Mouse (Mus musculus): ENCODE data around the gene 1520401A03Rik.
A peak's percentile ranks its signal among the peaks of the same experiment; 100 is the strongest.

The 1520401A03Rik gene

DNA sequence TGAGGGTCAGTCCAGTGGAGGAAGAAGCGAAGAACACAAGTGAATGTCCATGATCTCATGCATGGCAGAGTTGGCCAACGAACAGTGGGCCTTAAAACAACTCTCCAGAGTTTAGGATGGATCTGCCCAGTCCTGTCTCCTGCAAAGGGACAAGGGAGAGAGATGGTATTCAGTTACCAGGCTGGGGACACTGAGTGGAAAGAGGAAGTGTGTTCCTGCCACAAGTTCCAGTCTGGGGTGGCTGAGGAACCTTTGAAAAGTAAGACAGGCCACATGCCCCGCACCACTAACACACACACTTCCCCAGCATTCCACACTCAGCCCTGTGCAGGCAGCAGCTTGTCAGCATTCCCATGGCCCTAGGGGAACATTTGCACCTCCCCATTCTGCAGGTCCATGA is 24.2 kb upstream of the 1520401A03Rik start:
- no peak for TF ChIP-seq GATA4 (IDR thresholded peaks at IDR 0.05; ENCODE audit: insufficient replicate concordance, low read length)

DNA sequence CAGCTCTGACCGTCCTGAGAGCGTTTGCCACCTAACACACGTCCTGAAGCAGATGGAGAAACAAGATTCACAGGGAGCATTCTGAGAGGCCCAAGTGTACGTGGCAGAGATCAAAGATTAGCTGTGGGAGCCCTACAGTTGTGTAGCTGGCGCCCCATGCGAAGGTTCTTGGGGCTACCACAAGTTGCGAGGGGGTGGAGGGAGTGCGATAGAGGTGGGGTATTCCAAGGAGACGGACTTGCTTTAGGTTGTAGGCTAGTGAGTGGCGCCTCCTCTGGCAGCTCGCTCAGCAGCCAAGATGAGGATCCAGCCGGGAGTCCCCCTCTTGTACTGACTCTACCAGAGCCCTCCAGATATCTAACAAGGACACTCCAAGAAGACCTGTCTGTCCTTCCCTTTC is 23.7 kb upstream of the 1520401A03Rik start:
- TF ChIP-seq GATA4 (IDR thresholded peaks at IDR 0.05; ENCODE audit: insufficient replicate concordance, low read length) = no peak

DNA sequence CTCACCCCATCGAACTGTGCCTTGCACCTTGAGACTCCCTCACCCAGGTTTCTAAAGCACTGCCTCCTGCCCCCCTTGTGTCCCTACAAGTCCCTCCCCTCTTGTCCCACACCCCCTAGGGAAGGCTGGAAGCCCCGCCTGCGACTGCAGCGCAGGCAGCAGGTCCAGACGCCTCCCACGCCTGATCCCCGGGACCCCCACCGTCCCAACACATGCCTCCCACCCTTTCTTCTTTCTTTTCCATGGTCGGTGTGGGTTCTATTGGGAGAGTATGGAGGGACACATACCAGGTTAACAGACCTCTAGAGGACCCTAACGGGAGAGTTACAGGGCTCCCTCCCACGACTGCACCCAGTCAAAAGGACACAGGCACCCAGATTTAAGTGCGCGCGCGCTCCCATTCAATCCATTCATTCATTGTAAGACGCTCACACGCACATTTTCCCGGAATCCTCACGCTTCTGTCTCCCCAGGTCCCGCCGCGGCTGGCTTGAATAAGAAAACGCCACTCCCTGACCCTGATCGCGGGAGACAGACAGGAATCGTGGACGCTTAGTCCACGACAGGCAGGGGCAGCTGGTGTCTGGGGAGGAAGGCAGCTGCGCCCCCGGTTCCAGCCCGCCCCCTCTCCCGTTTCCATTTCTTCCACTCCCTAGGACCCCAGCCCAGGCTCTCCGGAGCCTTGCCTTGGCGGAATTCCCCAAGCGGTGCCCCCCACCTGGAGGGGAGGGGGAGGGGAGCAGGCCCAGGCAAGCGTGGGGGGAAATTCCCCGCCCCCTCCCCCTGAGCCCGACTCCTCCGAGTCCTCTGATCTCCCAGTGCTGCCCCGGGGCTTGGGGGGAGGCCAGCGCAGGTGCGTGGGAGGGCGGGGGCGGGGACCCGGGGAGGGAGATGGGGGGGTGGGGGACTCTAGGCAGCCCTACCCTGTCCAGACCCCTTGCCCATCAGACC is 23.0 kb upstream of the 1520401A03Rik start, which contains the start of gene Kremen2:
Gene Kremen2, minus strand, starts transcription at position 533 of the 951 bp plus-strand sequence.
- TF ChIP-seq GATA4 (IDR thresholded peaks at IDR 0.05; ENCODE audit: insufficient replicate concordance, low read length) = no peak

DNA sequence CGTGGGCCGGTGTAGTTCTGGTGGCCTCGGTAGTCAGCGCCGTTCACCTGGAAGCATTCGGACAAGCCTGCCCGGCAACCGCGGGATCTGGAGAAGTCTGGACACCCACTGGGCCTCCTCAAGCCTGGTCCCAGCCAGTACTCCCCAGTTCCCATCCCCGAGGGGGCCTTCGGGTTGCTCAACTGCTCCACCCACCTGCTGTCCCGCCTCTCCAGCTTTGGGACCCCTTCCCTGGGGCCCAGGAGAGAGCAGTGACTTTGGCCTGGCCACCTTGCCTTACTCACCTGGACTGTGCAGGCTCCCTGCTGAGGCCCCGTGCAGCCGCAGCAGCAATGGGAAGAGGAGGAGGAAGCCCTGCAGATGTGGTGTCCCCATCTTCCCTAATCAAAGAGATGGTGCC is 22.1 kb upstream of the 1520401A03Rik start:
- TF ChIP-seq GATA4 (IDR thresholded peaks at IDR 0.05; ENCODE audit: insufficient replicate concordance, low read length) = no peak

DNA sequence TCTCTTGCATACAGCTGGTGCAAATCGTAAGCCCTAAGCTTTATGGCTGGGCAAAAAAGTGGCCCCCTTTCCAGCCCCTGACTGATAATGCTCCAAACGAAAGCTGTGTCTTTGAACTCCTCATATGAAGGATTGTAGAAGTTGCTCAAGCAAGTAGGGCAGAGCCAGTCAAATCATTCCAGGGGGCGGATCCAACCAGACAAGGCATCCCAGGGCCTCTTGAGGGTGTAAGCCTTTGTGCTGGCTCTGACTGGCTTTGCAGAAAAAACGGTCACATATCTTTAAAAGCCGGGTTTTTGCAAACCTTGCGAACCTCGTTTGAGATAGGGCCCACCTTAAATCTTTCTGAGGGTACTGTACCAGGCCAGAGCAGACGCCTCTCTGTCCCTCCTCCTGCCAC is 21.5 kb upstream of the 1520401A03Rik start:
- TF ChIP-seq GATA4 (IDR thresholded peaks at IDR 0.05; ENCODE audit: insufficient replicate concordance, low read length) = no peak

DNA sequence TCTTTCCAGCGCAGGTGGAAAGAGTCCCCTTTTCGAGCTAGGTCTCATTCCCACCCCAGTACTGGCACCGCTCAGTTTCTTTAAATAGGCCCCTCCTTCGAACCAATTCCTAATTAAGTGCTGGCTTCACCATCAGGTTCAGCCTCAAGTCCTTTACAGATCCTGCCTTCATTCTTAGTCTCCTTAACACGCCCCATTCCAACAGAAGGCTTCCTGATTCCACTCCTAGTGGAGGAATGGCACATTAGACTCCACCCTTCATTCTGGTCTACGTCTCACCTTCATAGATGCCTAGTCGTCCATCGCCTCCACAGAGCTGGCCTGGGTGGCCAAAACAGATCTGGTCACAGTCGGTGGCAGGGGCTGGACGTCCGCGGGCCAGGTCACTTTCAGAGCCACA is 20.4 kb upstream of the 1520401A03Rik start:
- TF ChIP-seq GATA4 (IDR thresholded peaks at IDR 0.05; ENCODE audit: insufficient replicate concordance, low read length) = no peak

DNA sequence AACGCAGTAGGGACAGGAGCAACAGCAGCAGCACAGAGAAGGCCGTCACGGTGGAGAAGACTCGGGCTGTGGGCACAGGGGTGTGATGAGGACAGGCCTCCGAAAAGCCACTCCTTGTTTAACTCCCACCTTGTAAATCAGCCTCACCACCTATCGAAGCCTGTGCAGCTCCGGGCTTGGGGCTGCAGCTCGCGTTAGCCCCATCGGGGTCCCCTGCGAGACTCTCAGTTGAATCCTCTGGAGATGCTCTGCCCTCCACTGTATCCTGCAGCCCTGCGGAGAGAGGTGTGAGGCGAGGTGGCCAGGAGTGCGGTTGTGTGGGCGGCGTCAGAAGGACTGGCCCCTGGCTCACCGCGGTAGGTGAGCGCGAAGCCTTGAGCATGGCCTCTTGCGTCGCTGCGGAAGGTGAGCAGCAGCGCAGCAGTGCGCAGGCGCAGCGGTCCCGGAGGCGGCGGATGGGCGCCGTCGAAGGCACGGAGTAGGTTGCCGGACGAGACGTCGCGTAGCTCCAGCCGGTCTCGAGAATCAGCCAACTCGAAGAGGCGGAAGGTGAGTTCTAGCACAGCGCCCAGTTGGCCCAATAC is 19.7 kb upstream of the 1520401A03Rik start:
- TF ChIP-seq GATA4 (IDR thresholded peaks at IDR 0.05; ENCODE audit: insufficient replicate concordance, low read length) = no peak

DNA sequence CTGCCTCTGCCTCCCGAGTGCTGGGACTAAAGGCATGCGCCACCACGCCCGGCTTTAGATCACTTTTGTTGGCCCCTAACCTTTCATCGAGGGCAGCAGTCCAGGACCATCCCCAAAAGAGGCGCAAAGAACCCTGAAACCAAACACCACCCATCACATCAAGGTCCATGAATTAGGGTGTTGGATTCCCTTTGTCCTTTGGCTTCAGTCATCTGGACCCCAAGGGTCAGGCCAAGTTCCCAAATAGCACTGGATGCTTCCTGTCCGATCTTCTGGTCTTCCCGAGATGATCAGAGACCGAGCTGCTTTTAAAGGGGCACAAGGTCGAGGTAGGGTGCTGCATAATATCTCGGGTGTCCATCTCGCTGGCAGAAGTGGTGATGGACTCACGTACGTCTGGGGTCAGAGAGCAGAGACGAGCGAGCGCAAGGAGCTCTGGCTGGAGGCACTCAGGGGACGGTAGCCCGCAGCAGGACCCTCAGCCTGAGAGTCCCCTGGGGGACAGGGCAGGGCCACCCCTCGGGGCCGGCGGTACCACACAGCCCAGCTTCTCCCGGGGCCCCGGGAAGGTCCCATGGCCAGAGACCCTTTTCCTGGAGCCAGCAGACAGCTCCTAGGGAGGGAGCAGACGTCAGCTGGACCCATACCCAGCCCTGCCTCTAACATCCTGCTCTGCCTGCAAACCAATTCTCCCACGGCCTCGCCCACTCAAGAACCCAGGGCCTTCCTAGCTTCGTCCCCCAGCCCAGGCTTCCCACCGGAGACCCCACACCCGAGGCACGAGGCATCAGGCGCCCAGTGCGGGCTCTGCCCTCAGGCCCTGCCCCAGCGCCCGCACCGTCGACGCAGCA is 19.0 kb upstream of the 1520401A03Rik start:
- no peak for TF ChIP-seq GATA4 (IDR thresholded peaks at IDR 0.05; ENCODE audit: insufficient replicate concordance, low read length)

DNA sequence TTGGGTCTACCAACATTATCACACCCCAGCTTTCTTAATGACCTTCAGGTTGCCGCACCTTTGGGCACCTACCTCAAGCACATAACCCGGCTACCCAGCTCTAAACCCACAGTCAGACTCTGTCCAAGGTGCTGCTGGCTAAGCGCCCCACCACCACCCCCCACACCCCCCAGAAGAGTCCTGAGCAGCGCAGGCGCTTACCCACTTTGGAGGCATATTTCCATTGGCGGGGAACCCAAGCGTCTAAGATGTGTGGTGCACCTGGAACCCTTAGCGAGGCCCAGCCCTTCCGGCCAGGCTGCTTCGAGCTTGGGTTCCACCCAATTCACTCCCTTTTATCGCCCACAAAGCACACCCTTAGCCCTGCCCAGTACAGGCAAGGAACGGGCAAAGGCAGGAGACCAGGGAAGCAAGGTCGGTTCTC is 18.0 kb upstream of the 1520401A03Rik start, which contains the start of gene Paqr4:
Gene Paqr4, minus strand, starts transcription at position 270 of the 424 bp plus-strand sequence.
- TF ChIP-seq GATA4 (IDR thresholded peaks at IDR 0.05; ENCODE audit: insufficient replicate concordance, low read length) = no peak

DNA sequence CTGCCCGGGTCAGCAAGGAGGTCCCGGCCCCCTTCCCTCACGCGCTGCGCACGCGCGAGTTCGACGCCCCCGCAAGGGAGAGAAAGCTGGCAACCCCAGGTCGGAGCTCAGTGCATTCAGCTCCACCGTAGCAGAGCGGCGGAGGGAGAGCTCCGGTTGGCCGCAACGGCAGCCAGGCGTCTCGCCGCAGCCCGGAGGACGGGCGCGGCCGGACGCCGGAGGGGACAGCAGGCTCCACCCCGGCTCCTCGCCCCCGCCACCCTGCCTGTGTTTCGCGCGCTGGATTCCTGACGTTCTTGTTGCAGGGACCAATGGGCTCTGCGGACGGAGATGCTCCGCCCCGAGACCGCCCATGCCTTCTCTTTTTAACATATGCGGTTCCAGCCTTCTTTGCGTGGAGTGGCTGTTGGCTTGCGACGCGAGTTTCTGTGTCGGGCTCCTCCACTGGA is 17.6 kb upstream of the 1520401A03Rik start:
- peak; percentile 13; the same call in 1 of the 2 replicates for TF ChIP-seq GATA4 (IDR thresholded peaks at IDR 0.05; ENCODE audit: insufficient replicate concordance, low read length)

DNA sequence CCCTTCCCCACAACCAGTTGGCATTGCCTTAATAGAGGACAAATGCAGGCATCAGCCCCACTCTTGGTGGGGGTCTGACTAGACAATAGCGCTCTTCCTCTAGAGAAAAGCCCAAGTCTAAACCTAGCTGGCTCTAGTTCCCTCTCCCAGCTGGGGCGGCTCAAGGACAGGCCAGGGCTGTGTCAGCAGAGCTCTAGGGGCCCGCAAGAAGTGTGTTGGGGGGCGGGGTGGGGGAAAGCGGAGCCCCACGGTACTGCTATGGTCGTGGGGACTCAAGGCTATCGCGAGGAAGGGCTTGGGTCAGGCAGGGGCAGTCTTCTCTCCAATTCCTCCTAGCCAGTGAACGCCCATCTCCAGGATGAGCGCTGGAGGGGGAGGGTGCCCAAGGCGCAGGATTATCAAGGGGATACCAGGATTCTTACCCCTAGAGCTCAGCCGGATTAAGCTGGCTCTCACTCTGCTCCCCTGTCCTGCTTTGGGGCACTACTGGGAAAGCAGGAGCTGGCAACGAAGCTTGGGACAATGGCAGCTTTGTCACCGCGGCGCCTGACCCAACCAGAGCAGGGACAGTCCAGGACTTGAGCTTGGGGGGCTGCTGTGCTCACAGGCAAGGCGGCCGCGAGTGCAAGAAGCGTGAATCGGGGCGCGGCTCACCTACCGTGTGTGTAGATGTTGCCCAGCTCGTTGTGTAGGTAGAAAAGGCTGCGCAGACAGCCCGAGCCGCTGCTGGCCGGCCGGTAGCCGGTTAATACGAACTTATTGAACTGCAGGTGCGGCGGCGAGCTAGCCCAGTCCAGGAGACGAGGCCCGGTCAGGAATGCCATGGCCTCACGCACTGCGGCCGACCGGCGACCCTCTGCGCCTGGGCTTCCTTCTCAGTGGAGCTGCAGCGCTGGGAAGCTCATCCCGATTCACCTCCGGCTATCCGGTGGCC is 16.9 kb upstream of the 1520401A03Rik start:
- no peak for TF ChIP-seq GATA4 (IDR thresholded peaks at IDR 0.05; ENCODE audit: insufficient replicate concordance, low read length)

DNA sequence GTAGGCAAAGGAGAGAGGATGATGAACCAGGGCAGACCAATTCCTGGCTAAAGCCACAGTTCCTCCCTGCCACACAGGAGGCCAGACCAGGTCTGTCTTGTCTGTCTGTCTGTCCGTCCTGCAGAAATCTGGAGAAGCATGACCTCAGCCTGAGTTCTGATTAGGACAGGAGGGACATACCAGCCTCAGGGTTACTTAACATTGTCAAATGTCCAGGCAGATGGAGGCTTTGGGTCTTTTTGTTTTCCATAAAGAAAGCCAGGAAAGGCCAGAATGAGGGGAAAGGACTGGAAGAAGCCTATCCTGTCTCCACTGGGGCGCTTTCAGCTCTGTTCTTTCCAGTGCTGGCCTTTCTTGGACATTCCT is 16.2 kb upstream of the 1520401A03Rik start:
- TF ChIP-seq GATA4 (IDR thresholded peaks at IDR 0.05; ENCODE audit: insufficient replicate concordance, low read length) = no peak

DNA sequence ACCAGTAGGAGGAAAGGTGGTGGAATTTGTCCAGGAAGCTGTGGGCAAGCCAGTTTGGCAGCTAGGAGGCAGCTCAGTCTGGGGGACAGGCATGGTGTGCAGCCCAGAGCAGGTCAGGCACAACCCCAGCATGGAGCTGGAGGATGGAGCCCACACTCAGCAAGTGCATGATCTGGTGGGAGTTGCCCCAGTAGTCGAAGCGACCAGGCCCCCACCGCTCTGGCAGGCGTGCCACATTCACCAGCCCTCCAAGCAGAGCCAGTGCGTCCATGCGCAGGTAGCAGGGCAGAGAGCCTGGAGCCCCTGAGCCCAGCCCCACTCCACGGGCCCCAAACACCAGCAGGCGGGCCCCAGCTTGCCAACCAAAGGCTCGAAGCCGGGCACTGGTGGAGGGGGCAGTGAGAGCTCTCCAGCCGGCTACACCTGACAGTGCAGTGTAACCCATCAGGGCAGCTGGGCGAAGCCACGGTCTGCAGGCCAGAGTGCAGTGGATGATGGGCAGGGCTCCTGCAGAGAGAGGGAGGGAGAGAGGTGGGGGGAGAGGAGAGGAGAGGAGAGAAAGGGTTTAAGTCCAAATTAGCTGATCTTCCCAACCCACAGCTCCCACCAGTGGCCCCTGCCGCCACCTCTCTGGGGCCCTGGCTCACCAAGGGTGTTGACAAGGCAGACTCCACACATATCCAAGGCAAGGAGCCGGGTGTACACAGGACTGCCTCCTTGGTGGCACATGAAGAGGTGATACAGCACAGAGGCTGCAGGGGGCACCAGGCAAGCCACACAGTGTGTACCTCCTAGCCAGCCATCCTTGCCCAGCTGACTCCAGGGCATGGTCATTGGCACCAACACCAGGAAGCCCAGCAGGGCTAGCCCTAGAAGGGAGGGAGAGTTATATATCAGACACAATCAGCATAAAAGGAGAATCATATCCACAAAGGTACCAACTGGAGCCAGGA is 15.2 kb upstream of the 1520401A03Rik start:
- no peak for TF ChIP-seq GATA4 (IDR thresholded peaks at IDR 0.05; ENCODE audit: insufficient replicate concordance, low read length)
